Mouse (Mus musculus) embryonic stem cell, embryonic (primary cell): ENCODE data around the gene Trpc7.

Source experiments
- CTCF ChIA-PET, 4 experiments: fragments of 300-600 bp in 2 of 4; fragments of 350-600 bp in 2 of 4; sonication (Branson Sonifier 250); formaldehyde crosslinking; loops; one replicate each; lab custom pipeline; 2022; ENCODE audit warnings: inconsistent platforms in 2 of 4; lab: Charles Lee
- POLR2A ChIA-PET, 4 experiments: fragments of 300-600 bp in 2 of 4; fragments of 350-600 bp in 2 of 4; sonication (Branson Sonifier 250); formaldehyde crosslinking; loops; one replicate each; lab custom pipeline; 2022; ENCODE audit warnings: antibody characterized with exemption in 4 of 4, inconsistent platforms in 1 of 4; lab: Charles Lee

Trpc7 gene

GRCm38 (mm10) chr13:56765284-56766032 is 130.3 kb downstream of the Trpc7 start:
- POLR2A ChIA-PET = interaction anchor here in 1 of 4 experiments (1.0 kb wide), 2 partner anchors 10 to 63 kb away, joined by 3 read pairs; partner anchors contain the start of gene Smad5
- CTCF ChIA-PET = interaction anchor here (0.5 to 3.2 kb wide), 15 partner anchors 9 to 1008 kb away, joined by 3 to 13 read pairs (median 4); partner anchors contain the start of gene Gm45623 (in 2 of the 4)

GRCm38 (mm10) chr13:56762446-56763229 is 133.2 kb downstream of the Trpc7 start:
- ChIA-PET POLR2A (no interaction called here), CTCF (interaction anchor here in 3 of 4 experiments (0.7 to 1.4 kb wide), 4 partner anchors 9 to 495 kb away, joined by 3 to 4 read pairs (median 4); no protein-coding TSS in a partner anchor)

- CTCF ChIA-PET = interaction anchor here (0.5 to 2.8 kb wide), 107 partner anchors 9 to 1359 kb away, joined by 3 to 22 read pairs (median 4); partner anchors contain the start of genes Fbxl21 (in 2 of the 4) and Smad5 (in 1 of the 4)
- POLR2A ChIA-PET = interaction anchor here in 3 of 4 experiments (0.5 to 1.1 kb wide), 6 partner anchors 11 to 261 kb away, joined by 3 to 5 read pairs (median 3); no protein-coding TSS in a partner anchor
Measured at GRCm38 (mm10) chr13:56758492-56758891, 137.3 kb downstream of the Trpc7 start.

GRCm38 (mm10) chr13:56757201-56757600 is 138.6 kb downstream of the Trpc7 start:
- CTCF ChIA-PET = interaction anchor here (0.5 to 2.8 kb wide), 6 partner anchors 8 to 1770 kb away, joined by 4 to 21 read pairs (median 10); no protein-coding TSS in a partner anchor
- POLR2A ChIA-PET = no interaction called here

DNA sequence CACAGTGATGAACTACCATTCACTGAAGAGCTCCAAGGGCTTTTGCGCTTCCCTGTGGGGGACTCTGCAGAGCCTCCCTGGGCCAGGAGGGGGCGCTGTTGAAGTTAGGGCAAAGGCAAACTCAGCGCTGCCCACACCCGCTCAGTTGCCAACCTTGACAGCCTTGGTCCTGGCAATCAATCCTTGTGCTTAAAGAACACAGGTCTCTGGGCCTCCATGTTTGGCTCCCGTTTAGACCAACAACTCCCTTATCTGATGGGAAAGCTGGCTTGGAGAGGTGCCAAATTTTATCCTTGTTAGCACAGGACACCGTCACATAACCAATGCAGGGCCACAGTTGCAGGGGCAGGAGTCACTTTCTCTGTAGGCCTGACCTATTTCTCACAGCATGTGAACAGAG is 139.9 kb downstream of the Trpc7 start:
- ChIA-PET POLR2A (interaction anchor here in 3 of 4 experiments (0.6 to 1.5 kb wide), 4 partner anchors 9 to 53 kb away, joined by 3 to 9 read pairs (median 4); partner anchors contain the start of gene Smad5 (in 1 of the 3)), CTCF (interaction anchor here (0.6 to 2.2 kb wide), 41 partner anchors 9 to 514 kb away, joined by 3 to 13 read pairs (median 3); partner anchors contain the start of genes Fbxl21 (in 1 of the 4) and Smad5 (in 1 of the 4))

GRCm38 (mm10) chr13:56753192-56753951 is 142.4 kb downstream of the Trpc7 start, which contains the start of gene Gm45623:
Gm45623 (minus strand) TSS chr13:56753827.
- ChIA-PET CTCF (interaction anchor here (0.6 to 2.1 kb wide), 12 partner anchors 12 to 587 kb away, joined by 3 to 9 read pairs (median 4); no protein-coding TSS in a partner anchor), POLR2A (interaction anchor here in 2 of 4 experiments (0.6 to 1.7 kb wide), 6 partner anchors 12 to 563 kb away, joined by 3 to 5 read pairs (median 4); partner anchors contain the start of gene Smad5 (in 1 of the 2))

DNA sequence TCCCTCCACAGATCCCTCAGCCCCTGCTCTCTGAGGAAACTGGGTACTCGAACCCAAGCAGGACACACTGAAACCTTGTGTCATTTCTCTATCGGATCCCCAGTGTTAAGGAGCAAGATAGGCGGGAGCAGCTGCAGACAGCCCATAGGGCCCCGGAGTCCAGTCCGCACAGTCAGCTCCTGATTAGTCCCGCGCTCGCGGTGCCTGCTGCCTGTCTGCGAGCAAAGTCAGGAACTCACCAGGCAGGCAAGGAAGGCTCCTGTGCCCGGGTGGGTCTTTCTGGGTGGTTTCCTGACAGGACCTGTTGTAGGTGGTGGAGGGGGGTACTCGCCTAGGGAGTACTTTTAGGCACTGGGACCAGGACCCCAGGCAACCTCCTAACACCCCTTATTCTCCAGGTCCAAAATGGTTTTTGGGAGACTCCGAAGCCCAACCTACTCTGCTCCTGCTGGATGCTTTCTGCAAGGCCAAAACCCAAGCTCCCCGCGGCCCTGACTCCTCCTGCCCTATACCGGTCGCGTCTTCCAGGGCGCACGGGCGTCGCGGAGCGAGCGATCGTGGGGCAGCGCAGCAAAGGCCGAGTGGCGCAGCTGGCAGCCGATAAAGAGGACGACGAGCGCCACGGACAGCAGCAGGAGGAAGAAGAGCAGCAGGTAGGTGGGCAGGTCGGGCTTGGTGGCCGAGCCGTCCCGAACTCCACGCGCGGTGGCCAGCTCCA is 143.2 kb downstream of the Trpc7 start:
- CTCF ChIA-PET = interaction anchor here in 3 of 4 experiments (0.7 to 2.1 kb wide), 7 partner anchors 13 to 518 kb away, joined by 3 to 8 read pairs (median 4); no protein-coding TSS in a partner anchor
- POLR2A ChIA-PET = interaction anchor here in 3 of 4 experiments (0.6 to 1.7 kb wide), 8 partner anchors 9 to 988 kb away, joined by 3 to 5 read pairs (median 3); partner anchors contain the start of gene Smad5 (in 2 of the 3)

DNA sequence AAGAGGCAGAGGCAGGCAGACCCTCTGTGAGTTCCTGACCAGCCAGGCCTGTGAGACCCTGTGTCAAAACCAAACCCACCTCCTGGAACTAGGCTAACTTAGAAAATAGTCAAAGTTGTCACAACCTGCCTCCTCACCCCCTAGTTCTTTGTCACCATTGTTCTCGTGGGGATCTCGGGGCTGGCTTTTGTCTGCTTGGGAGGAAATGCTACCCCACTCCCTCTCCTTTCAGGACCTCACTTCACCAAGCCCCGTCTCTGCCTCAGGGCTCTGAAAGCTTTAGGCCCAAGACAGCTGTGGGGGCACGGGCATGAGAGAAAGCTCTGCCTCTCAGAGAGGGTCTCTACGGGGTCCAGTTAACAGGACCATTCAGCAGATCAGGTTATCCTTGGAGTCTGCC is 144.0 kb downstream of the Trpc7 start:
- ChIA-PET CTCF (interaction anchor here in 1 of 4 experiments (2.1 kb wide), 1 partner anchor 508 kb away, joined by 8 read pairs; no protein-coding TSS in a partner anchor), POLR2A (interaction anchor here in 2 of 4 experiments (0.6 to 1.7 kb wide), 7 partner anchors 8 to 989 kb away, joined by 3 to 5 read pairs (median 3); partner anchors contain the start of gene Smad5 (in 1 of the 2))

- POLR2A ChIA-PET = no interaction called here
- CTCF ChIA-PET = interaction anchor here in 3 of 4 experiments (0.5 to 3.3 kb wide), 4 partner anchors 9 to 390 kb away, joined by 4 to 12 read pairs (median 9); no protein-coding TSS in a partner anchor
Measured at GRCm38 (mm10) chr13:56749377-56749776, 146.4 kb downstream of the Trpc7 start.

- ChIA-PET POLR2A (no interaction called here), CTCF (interaction anchor here in 1 of 4 experiments (3.3 kb wide), 1 partner anchor 11 kb away, joined by 12 read pairs; no protein-coding TSS in a partner anchor)
Measured at GRCm38 (mm10) chr13:56747554-56747953, 148.2 kb downstream of the Trpc7 start.

- ChIA-PET POLR2A (interaction anchor here in 2 of 4 experiments (0.6 to 0.7 kb wide), 2 partner anchors 182 to 272 kb away, joined by 3 to 5 read pairs; no protein-coding TSS in a partner anchor), CTCF (interaction anchor here in 2 of 4 experiments (1.1 to 3.3 kb wide), 3 partner anchors 9 to 314 kb away, joined by 3 to 12 read pairs (median 4); no protein-coding TSS in a partner anchor)
Measured at GRCm38 (mm10) chr13:56746739-56747532, 148.9 kb downstream of the Trpc7 start.

DNA sequence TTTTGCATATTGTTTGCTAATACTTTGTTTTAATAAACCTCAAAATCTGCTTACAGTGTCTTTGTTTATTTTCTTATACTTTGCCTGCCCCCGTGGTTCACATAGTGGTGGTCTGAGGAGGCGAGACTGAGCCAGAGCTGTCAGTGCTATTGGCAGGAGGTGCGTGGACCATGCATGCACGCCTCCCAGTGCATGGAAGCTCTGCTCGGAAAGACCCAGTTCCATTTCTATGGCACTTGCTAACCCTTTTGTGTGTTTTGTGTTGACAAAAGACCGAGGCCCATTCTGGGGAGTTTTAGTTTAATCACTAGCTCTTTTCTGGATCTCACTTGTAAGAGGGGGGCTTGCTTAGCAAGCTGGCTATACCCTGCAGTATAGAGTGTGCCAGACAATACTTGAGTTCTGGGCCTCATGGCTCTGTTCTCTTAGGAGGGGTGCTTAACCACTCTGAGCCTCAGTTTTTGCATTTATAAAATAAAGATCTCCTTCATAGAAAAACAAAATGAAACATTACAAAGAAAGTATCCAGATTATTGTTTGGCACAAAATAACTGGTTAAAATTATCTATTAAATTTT is 153.4 kb downstream of the Trpc7 start:
- ChIA-PET POLR2A (interaction anchor here in 2 of 4 experiments (0.9 to 1.7 kb wide), 3 partner anchors 10 to 192 kb away, joined by 4 to 5 read pairs (median 4); no protein-coding TSS in a partner anchor), CTCF (interaction anchor here in 3 of 4 experiments (0.6 to 1.7 kb wide), 7 partner anchors 13 to 705 kb away, joined by 3 to 5 read pairs (median 3); no protein-coding TSS in a partner anchor)

- ChIA-PET POLR2A (interaction anchor here in 2 of 4 experiments (0.9 to 1.7 kb wide), 3 partner anchors 10 to 192 kb away, joined by 4 to 5 read pairs (median 4); no protein-coding TSS in a partner anchor), CTCF (interaction anchor here in 3 of 4 experiments (0.7 to 1.7 kb wide), 6 partner anchors 14 to 19 kb away, joined by 3 to 5 read pairs (median 4); no protein-coding TSS in a partner anchor)
Measured at GRCm38 (mm10) chr13:56741691-56742090, 154.1 kb downstream of the Trpc7 start.

- POLR2A ChIA-PET = no interaction called here
- CTCF ChIA-PET = no interaction called here
Measured at GRCm38 (mm10) chr13:56740496-56740895, 155.3 kb downstream of the Trpc7 start.

- ChIA-PET CTCF (no interaction called here), POLR2A (no interaction called here)
Measured at GRCm38 (mm10) chr13:56739556-56739955, 156.2 kb downstream of the Trpc7 start.
